Mouse (Mus musculus) fat pad, adult 2 months (tissue): Measurements from ENCODE around the gene Alkbh4.

ENCODE experiments used
- DNase-seq: peaks from one replicate; pipeline ENCODE4 v3.0.0-alpha.2; 2011; ENCODE audit warnings: low read depth, low spot score; ENCODE audit errors: extremely low read depth

Alkbh4 gene

GRCm38 (mm10) chr5:136179594-136179993, 43.6 kb downstream of the Alkbh4 start:
- DNase-seq = no peak

GRCm38 (mm10) chr5:136181197-136181596, 45.3 kb downstream of the Alkbh4 start:
- DNase-seq = no peak

DNA sequence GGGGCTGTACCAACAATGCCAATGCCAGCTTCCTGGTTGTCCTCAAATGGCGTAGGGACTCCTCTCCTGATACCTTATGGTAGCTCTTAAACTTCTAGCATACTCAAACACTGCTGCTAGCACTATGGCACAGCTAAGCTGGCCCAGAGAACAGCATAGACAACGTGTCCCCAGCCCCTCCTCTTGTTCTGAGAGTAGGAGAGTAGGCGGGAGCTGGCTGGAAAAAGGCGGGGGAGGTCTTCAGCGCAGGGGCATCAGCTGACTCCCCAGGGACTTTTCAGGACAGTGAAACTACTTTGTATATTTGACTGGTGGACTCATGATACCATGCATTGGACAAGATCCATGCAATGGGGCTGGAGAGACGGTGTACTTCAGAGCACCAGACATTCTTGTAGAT, 46.1 kb downstream of the Alkbh4 start:
- DNase-seq = no peak

DNA sequence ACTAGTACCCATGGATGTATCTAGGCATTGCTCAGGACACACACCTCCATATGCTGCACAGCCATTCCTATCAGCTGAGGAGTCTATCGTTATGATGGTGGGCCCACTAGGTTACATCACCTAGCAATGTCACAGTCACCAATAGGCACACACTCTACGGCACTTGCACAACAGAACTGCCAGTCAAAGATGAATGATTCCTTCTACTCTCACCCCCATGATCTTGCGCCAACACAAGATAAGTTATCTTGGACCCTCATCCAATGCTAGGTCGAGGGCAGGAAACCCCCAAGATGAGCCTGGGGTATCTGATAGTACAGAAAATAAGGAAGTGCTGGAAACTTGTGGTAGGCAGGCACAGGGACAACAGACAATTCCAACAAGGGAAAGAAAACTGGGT, 46.9 kb downstream of the Alkbh4 start:
- no peak for DNase-seq

- no peak for DNase-seq
Observed at GRCm38 (mm10) chr5:136183766-136184165, 47.8 kb downstream of the Alkbh4 start.

DNA sequence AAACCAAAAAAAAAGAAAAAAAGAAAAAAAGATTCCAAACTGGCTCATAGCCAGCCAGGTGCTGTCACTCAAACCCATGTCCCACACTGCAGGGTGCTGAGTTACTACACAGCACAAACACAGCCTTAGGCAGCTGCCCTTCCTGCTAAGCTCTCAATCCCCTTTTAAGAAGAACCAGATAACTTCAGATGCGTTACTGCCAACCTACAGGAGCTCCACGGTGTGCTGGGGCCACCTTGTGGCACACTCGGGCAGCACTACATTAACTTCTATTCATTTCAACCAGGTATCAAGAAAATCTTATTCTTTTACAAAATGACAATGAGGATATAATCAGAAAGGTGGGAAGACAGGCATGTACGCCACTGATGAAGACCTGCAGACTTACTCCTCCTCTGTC, 50.8 kb downstream of the Alkbh4 start:
- DNase-seq = no peak
